In the genomic region with DNA sequence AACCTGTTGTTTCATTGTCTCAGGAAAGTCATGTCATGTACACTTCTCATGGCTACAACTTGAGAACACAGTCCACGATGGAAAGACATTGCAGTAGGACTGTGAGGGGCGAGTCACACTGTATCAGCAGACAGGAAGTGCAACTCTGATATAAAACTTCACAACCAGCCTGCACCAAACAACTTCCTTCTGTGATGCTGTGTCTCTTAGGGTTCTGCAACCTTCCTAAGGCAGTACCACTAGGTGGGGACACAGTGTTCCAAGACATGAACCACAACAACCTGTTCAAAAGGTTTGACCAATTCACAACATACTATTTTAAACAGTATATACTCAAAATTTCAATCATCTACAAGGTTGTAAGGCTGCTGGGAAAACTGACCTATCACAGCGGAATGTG, we compare ENCODE assay signal across 30 mouse cellular contexts. TPM values are rescaled to one million over a fixed set of nuclear protein-coding genes. Genes with fewer than 3 reads are reported as not detected.
"Had no signal": no experiment of that assay in that cellular context is flagged by ENCODE, and none has a peak within 500 bp of the region (broad histone marks: within the 10 kb centered on the region; RNA-seq: fewer than 3 reads in every experiment).

No protein-coding gene starts in this region.

- H3K27ac ChIP-seq: left cerebral cortex, adult 2 months; liver, embryonic 14.5 days; lung, embryonic 15.5 days; midbrain, embryonic 12.5 days; midbrain, embryonic 15.5 days; neural tube, embryonic 12.5 days; neural tube, embryonic 15.5 days; stomach, embryonic 15.5 days had no signal

- H3K9ac ChIP-seq: liver, embryonic 14.5 days; lung, embryonic 15.5 days; midbrain, embryonic 12.5 days; midbrain, embryonic 15.5 days; neural tube, embryonic 12.5 days; neural tube, embryonic 15.5 days; stomach, embryonic 15.5 days had no signal

- H3K9me3 ChIP-seq: lung, embryonic 15.5 days; midbrain, embryonic 12.5 days; midbrain, embryonic 15.5 days; neural tube, embryonic 12.5 days; neural tube, embryonic 15.5 days; stomach, embryonic 15.5 days had no signal

- H3K4me3 ChIP-seq: left cerebral cortex, adult 2 months; lung, embryonic 15.5 days; midbrain, embryonic 12.5 days; midbrain, embryonic 15.5 days; neural tube, embryonic 12.5 days; neural tube, embryonic 15.5 days; stomach, embryonic 15.5 days had no signal

- H3K4me1 ChIP-seq: lung, embryonic 15.5 days; midbrain, embryonic 12.5 days; midbrain, embryonic 15.5 days; neural tube, embryonic 12.5 days; neural tube, embryonic 15.5 days; stomach, embryonic 15.5 days had no signal

- H3K36me3 ChIP-seq: lung, embryonic 15.5 days; midbrain, embryonic 12.5 days; midbrain, embryonic 15.5 days; neural tube, embryonic 12.5 days; neural tube, embryonic 15.5 days; stomach, embryonic 15.5 days had no signal

- DNase-seq: kidney, adult 18-20 months; kidney, adult 9 months; kidney, postnatal 14 days; kidney, postnatal 4 days; layer of hippocampus, adult 9-11 months; layer of hippocampus, postnatal 36 days; lung, adult 18-20 months; lung, postnatal 10 days; lung, postnatal 36 days; retina, postnatal 1 day; right cerebral cortex, postnatal 25 days; spleen, adult 18-20 months; thymus, postnatal 25 days had no signal

- ATAC-seq: midbrain, embryonic 15.5 days had no signal

- H3K27me3 ChIP-seq: lung, embryonic 15.5 days; midbrain, embryonic 12.5 days; midbrain, embryonic 15.5 days; neural tube, embryonic 12.5 days; neural tube, embryonic 15.5 days; stomach, embryonic 15.5 days had no signal

RNA-seq across cellular contexts. Expression of gene Mcpt4, which starts 6.7 kb away (rescaled TPM):
- total RNA-seq: left cerebral cortex, adult 2 months; left cerebral cortex, postnatal 10 days; left cerebral cortex, postnatal 36 days; liver, adult 2 months; megakaryocyte-erythroid progenitor cell, adult 5-6 weeks had no signal
- polyA plus RNA-seq: kidney, embryonic 16.5 days; limb, embryonic 11.5 days; liver, adult 2 months; midbrain, embryonic 12.5 days; neural tube, embryonic 12.5 days had no signal

RNA-seq across cellular contexts. Expression of gene Mcpt2, which starts 13.6 kb away (rescaled TPM):
- total RNA-seq: layer of hippocampus, adult 18-20 months; layer of hippocampus, postnatal 36 days; left cerebral cortex, adult 2 months; left cerebral cortex, postnatal 10 days; left cerebral cortex, postnatal 36 days; liver, adult 2 months; megakaryocyte-erythroid progenitor cell, adult 5-6 weeks had no signal
- polyA plus RNA-seq: limb, embryonic 11.5 days; liver, adult 2 months; lung, embryonic 15.5 days; midbrain, embryonic 12.5 days; midbrain, embryonic 15.5 days; neural tube, embryonic 12.5 days; neural tube, embryonic 15.5 days had no signal

RNA-seq across cellular contexts. Expression of gene Mcpt9, which starts 25.1 kb away (rescaled TPM):
- total RNA-seq: layer of hippocampus, adult 18-20 months; layer of hippocampus, postnatal 36 days; left cerebral cortex, adult 2 months; left cerebral cortex, postnatal 10 days; left cerebral cortex, postnatal 36 days; liver, adult 2 months; megakaryocyte-erythroid progenitor cell, adult 5-6 weeks had no signal
- polyA plus RNA-seq: kidney, embryonic 16.5 days; limb, embryonic 11.5 days; limb, embryonic 14.5 days; liver, adult 2 months; liver, embryonic 14.5 days; lung, embryonic 15.5 days; midbrain, embryonic 12.5 days; midbrain, embryonic 15.5 days; neural tube, embryonic 12.5 days; neural tube, embryonic 15.5 days; stomach, embryonic 15.5 days; thymus, postnatal 0 days had no signal

RNA-seq across cellular contexts. Expression of gene Mcpt8, which starts 29.7 kb away (rescaled TPM):
- total RNA-seq: layer of hippocampus, adult 18-20 months; layer of hippocampus, postnatal 36 days; left cerebral cortex, adult 2 months; left cerebral cortex, postnatal 10 days; left cerebral cortex, postnatal 36 days; liver, adult 2 months; megakaryocyte-erythroid progenitor cell, adult 5-6 weeks had no signal
- polyA plus RNA-seq: limb, embryonic 11.5 days; liver, adult 2 months; midbrain, embryonic 12.5 days; midbrain, embryonic 15.5 days; neural tube, embryonic 12.5 days had no signal

RNA-seq across cellular contexts. Expression of gene Mcpt1, which starts 37.6 kb away (rescaled TPM):
- total RNA-seq: layer of hippocampus, adult 18-20 months; layer of hippocampus, postnatal 36 days; left cerebral cortex, adult 2 months; left cerebral cortex, postnatal 10 days; left cerebral cortex, postnatal 36 days; liver, adult 2 months; megakaryocyte-erythroid progenitor cell, adult 5-6 weeks had no signal
- polyA plus RNA-seq: kidney, embryonic 16.5 days; limb, embryonic 11.5 days; liver, adult 2 months; liver, embryonic 14.5 days; lung, embryonic 15.5 days; midbrain, embryonic 12.5 days; midbrain, embryonic 15.5 days; neural tube, embryonic 12.5 days; neural tube, embryonic 15.5 days had no signal
